Mouse (Mus musculus): ENCODE results near the gene Batf. TPM values are rescaled to one million over a fixed set of nuclear protein-coding genes. Genes with fewer than 3 reads are reported as not detected.
A peak's percentile ranks its signal among the peaks of the same experiment; 100 is the strongest.
"Not testable (repeated sequence)": the region's sequence is repeated elsewhere in the genome, so short reads cannot be mapped to it uniquely, and the experiment has no call there.

Gene Batf
- polyA plus RNA-seq, 1 experiment from 2014 or later = 1.3 TPM

DNA sequence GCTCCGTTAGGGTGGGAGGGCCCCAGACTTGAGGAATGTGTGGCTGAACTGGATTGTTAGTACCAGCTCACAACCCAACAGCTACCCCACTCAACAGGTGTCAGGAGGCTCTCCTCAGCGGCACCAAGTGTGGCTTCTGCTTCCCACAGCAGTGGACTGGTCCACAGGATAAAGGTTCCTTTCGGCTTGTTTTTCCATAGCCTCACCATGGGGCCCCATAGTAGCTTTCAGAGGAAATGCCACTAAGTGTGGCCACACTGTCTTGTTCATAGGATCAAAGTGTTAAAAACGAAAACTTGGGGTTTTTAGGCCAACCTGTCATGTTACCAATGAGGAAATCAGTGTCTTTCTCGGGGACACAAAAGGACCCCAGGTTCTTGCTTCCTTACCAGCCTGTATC is 10.0 kb downstream of the Batf start:
- Histone ChIP-seq H3K9ac (ENCODE audit: low read length) (no peak overlapping the region), H3K9me3 (ENCODE audit: control insufficient read depth, low read length) (no peaks in the 10 kb centered on the region), H3K27me3 (ENCODE audit: control insufficient read depth, insufficient read depth, low read length) (no peaks in the 10 kb centered on the region), H3K4me2 (ENCODE audit: low read depth, low read length, severe bottlenecking) (no peak overlapping the region), H3K4me3 (ENCODE audit: low read depth, low read length) (no peak overlapping the region), H3K36me3 (ENCODE audit: control insufficient read depth, insufficient read depth, low read length) (no peaks in the 10 kb centered on the region), H3K27ac (ENCODE audit: low read depth, low read length) (no peak overlapping the region), H3K4me1 (replicated peaks; ENCODE audit: control insufficient read depth, insufficient read depth, low read length) (no peaks in the 10 kb centered on the region)
- DNase-seq (ENCODE audit: low spot score) (no peak), ATAC-seq (replicated peaks; ENCODE audit: low FRiP score) (no peak)
- 86% methylated on average over 5 of the region's 5 CpGs for WGBS

- H3K4me2 ChIP-seq (ENCODE audit: low read depth, low read length, severe bottlenecking) = peak overlapping the region; percentile 31; the same call in 1 of the 2 replicates
- WGBS = 44% methylated on average over 12 of the region's 37 CpGs
- not testable (repeated sequence) for H3K9ac ChIP-seq (ENCODE audit: low read length); H3K9me3 ChIP-seq (ENCODE audit: control insufficient read depth, low read length); H3K36me3 ChIP-seq (ENCODE audit: control insufficient read depth, insufficient read depth, low read length); H3K4me1 ChIP-seq (replicated peaks; ENCODE audit: control insufficient read depth, insufficient read depth, low read length); H3K4me3 ChIP-seq (ENCODE audit: low read depth, low read length); H3K27ac ChIP-seq (ENCODE audit: low read depth, low read length); DNase-seq (ENCODE audit: low spot score); H3K27me3 ChIP-seq (ENCODE audit: control insufficient read depth, insufficient read depth, low read length)
- ATAC-seq (replicated peaks; ENCODE audit: low FRiP score) = peak; percentile 63; the same call in 1 of the 2 replicates
These were observed 11.7 kb downstream of the Batf start for GRCm38 (mm10) chr12:85698179-85698578.

DNA sequence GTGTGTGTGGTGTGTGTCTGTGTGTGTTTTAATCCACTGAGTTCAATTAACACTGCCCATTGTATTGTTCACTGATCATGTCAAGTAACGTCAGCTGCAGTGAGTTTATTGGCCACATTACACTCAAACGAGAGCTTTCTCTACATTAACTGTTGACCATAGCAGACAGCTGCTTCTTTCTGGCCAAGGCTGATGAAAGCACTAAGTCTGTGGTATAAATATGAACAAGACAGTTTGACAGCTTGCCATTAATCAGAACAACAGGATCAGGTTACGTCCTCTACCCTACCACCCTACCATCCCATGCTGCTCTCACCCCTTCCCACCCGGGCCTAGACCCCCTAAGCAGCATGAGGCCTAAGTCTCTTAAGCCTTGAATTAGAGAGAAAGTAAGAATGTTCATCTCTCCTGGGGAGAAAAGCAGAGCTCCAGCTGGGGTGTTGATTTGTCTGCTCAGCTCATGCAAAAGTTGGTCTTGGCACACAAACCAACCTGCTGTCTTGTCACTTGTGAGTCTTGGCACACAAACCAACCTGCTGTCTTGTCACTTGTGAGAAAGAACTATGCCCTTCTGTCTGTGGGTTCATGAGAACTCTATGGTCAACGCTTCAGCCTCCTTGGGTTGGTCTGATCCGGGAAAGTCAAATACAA is 13.8 kb downstream of the Batf start:
- Histone ChIP-seq H3K4me2 (ENCODE audit: low read depth, low read length, severe bottlenecking) (no peak overlapping the region), H3K4me1 (replicated peaks; ENCODE audit: control insufficient read depth, insufficient read depth, low read length) (peaks cover under 1% of the 10 kb centered on the region; the same call in 1 of the 2 replicates), H3K27ac (ENCODE audit: low read depth, low read length) (no peak overlapping the region), H3K9ac (ENCODE audit: low read length) (no peak overlapping the region), H3K4me3 (ENCODE audit: low read depth, low read length) (no peak overlapping the region), H3K27me3 (ENCODE audit: control insufficient read depth, insufficient read depth, low read length) (peaks cover 4% of the 10 kb centered on the region; the same call in 1 of the 2 replicates), H3K36me3 (ENCODE audit: control insufficient read depth, insufficient read depth, low read length) (no peaks in the 10 kb centered on the region), H3K9me3 (ENCODE audit: control insufficient read depth, low read length) (no peaks in the 10 kb centered on the region)
- ATAC-seq (replicated peaks; ENCODE audit: low FRiP score) (no peak), DNase-seq (ENCODE audit: low spot score) (no peak)
- 80% methylated on average over 6 of the region's 6 CpGs for WGBS

DNA sequence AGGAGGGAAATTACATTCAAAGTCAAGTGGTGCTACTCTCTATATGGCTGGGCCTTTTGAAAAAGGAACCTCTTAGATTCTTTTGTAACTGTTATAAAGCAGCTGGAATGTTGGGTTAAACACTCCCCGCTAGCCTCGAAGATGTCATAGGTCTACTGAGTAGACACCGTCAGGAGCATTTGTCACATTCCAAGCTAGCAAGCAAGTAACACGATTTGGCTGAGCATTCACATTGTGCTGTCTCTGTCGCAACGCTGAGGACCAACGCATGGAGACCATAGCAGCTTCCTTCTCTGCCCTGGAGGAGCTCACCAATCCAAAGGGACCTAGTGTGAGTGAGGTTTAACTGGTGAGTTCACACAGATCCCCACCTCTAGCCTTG is 14.4 kb downstream of the Batf start:
- DNase-seq (ENCODE audit: low spot score) (no peak), ATAC-seq (replicated peaks; ENCODE audit: low FRiP score) (no peak)
- Histone ChIP-seq H3K4me1 (replicated peaks; ENCODE audit: control insufficient read depth, insufficient read depth, low read length) (peaks cover 6% of the 10 kb centered on the region; the same call in 1 of the 2 replicates), H3K9me3 (ENCODE audit: control insufficient read depth, low read length) (no peaks in the 10 kb centered on the region), H3K27ac (ENCODE audit: low read depth, low read length) (no peak overlapping the region), H3K36me3 (ENCODE audit: control insufficient read depth, insufficient read depth, low read length) (no peaks in the 10 kb centered on the region), H3K4me3 (ENCODE audit: low read depth, low read length) (no peak overlapping the region), H3K9ac (ENCODE audit: low read length) (no peak overlapping the region), H3K27me3 (ENCODE audit: control insufficient read depth, insufficient read depth, low read length) (peaks cover 6% of the 10 kb centered on the region), H3K4me2 (ENCODE audit: low read depth, low read length, severe bottlenecking) (no peak overlapping the region)
- 86% methylated on average over 7 of the region's 7 CpGs for whole genome bisulfite sequencing

DNA sequence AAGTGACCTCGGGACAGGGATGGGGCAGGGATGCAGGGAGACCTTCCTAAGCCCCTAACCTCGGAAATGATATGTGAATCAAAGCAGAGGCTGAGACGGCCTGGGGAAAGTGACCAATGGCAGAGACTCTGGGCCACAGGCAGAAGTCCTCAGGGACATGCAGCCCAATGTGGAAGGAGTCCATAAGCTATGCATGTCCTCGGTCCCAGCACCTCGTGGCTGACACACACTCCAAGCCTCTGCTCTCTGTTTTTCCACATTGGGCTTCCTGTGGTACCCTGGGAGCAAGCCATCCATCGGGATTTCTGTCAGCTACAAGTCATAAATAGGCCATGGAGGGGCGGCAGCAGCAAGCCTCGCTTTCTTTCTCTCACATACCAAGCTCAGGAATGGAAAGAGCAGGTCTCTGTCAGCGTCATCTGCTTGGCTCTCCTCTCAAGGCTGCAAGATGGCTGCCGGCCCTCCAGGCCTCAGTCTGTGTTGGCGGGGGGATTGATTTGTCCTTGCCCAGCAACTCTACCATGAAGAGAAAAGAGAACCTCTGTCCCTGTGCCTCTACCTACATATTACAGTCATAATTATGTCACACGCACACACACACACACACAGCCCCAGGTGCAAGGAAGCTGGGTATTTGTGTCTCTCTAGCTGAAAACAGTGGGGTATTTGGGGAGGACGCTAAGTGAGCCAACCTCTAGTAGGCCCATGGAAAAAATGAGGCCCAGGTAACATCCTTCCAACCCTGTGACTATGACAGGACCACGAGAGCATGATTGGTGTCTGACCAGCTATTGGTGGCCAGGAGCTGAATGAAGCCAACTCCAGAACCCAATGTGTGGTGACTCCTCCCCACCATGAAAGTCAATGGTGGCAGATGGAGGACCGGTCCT is 15.9 kb downstream of the Batf start:
- Histone ChIP-seq H3K4me1 (replicated peaks; ENCODE audit: control insufficient read depth, insufficient read depth, low read length) (peaks cover 6% of the 10 kb centered on the region; the same call in 1 of the 2 replicates), H3K27ac (ENCODE audit: low read depth, low read length) (no peak overlapping the region), H3K4me2 (ENCODE audit: low read depth, low read length, severe bottlenecking) (no peak overlapping the region), H3K9ac (ENCODE audit: low read length) (no peak overlapping the region), H3K27me3 (ENCODE audit: control insufficient read depth, insufficient read depth, low read length) (peaks cover 8% of the 10 kb centered on the region), H3K36me3 (ENCODE audit: control insufficient read depth, insufficient read depth, low read length) (no peaks in the 10 kb centered on the region), H3K9me3 (ENCODE audit: control insufficient read depth, low read length) (no peaks in the 10 kb centered on the region), H3K4me3 (ENCODE audit: low read depth, low read length) (no peak overlapping the region)
- DNase-seq (ENCODE audit: low spot score) (no peak), ATAC-seq (replicated peaks; ENCODE audit: low FRiP score) (no peak)
- 82% methylated on average over 15 of the region's 15 CpGs for WGBS

DNA sequence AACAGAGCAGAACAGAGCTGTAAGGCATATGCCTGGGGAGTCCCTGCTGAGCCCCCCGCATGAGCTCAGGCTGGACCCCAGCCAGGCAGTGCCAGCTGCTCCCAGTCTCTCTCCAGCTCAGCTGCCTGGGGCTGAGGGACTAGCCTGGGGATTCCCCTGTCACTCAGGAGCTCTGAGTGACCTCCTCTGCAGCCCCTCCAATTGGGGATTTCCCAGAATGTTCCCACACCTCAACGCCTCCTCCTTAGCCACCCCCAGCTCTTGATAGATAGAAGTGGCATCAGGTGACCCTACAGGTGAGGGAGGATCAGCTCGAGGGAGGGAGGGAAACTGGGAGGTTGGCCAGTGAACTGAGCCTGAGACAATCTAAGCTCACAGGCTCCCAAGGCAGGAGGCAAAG is 17.0 kb downstream of the Batf start:
- ATAC-seq (replicated peaks; ENCODE audit: low FRiP score) = no peak
- Histone ChIP-seq H3K4me2 (ENCODE audit: low read depth, low read length, severe bottlenecking) (no peak overlapping the region), H3K27ac (ENCODE audit: low read depth, low read length) (no peak overlapping the region), H3K27me3 (ENCODE audit: control insufficient read depth, insufficient read depth, low read length) (peaks cover 8% of the 10 kb centered on the region), H3K9me3 (ENCODE audit: control insufficient read depth, low read length) (no peaks in the 10 kb centered on the region), H3K9ac (ENCODE audit: low read length) (no peak overlapping the region), H3K4me3 (ENCODE audit: low read depth, low read length) (no peak overlapping the region), H3K36me3 (ENCODE audit: control insufficient read depth, insufficient read depth, low read length) (no peaks in the 10 kb centered on the region), H3K4me1 (replicated peaks; ENCODE audit: control insufficient read depth, insufficient read depth, low read length) (peaks cover 6% of the 10 kb centered on the region; the same call in 1 of the 2 replicates)
- DNase-seq (ENCODE audit: low spot score) = no peak
- 74% methylated on average over 3 of the region's 3 CpGs for WGBS

- Histone ChIP-seq H3K27ac (ENCODE audit: low read depth, low read length) (no peak overlapping the region), H3K9ac (ENCODE audit: low read length) (no peak overlapping the region), H3K4me3 (ENCODE audit: low read depth, low read length) (no peak overlapping the region), H3K36me3 (ENCODE audit: control insufficient read depth, insufficient read depth, low read length) (no peaks in the 10 kb centered on the region), H3K9me3 (ENCODE audit: control insufficient read depth, low read length) (no peaks in the 10 kb centered on the region), H3K4me1 (replicated peaks; ENCODE audit: control insufficient read depth, insufficient read depth, low read length) (peaks cover 6% of the 10 kb centered on the region; the same call in 1 of the 2 replicates), H3K27me3 (ENCODE audit: control insufficient read depth, insufficient read depth, low read length) (peaks cover 8% of the 10 kb centered on the region), H3K4me2 (ENCODE audit: low read depth, low read length, severe bottlenecking) (no peak overlapping the region)
- ATAC-seq (replicated peaks; ENCODE audit: low FRiP score) (no peak), DNase-seq (ENCODE audit: low spot score) (no peak)
- 61% methylated on average over 7 of the region's 7 CpGs for WGBS
These were observed 18.1 kb downstream of the Batf start for GRCm38 (mm10) chr12:85704566-85704965.

GRCm38 (mm10) chr12:85705002-85705830 is 18.7 kb downstream of the Batf start:
- ATAC-seq (replicated peaks; ENCODE audit: low FRiP score) = no peak
- Histone ChIP-seq H3K9me3 (ENCODE audit: control insufficient read depth, low read length) (no peaks in the 10 kb centered on the region), H3K36me3 (ENCODE audit: control insufficient read depth, insufficient read depth, low read length) (no peaks in the 10 kb centered on the region), H3K9ac (ENCODE audit: low read length) (peak overlapping the region; percentile 58), H3K4me1 (replicated peaks; ENCODE audit: control insufficient read depth, insufficient read depth, low read length) (peaks cover 6% of the 10 kb centered on the region; the same call in 1 of the 2 replicates), H3K4me2 (ENCODE audit: low read depth, low read length, severe bottlenecking) (peak overlapping the region; percentile 51), H3K27me3 (ENCODE audit: control insufficient read depth, insufficient read depth, low read length) (peaks cover 8% of the 10 kb centered on the region), H3K27ac (ENCODE audit: low read depth, low read length) (no peak overlapping the region), H3K4me3 (ENCODE audit: low read depth, low read length) (peak overlapping the region; percentile 20)
- peak; percentile 73 for DNase-seq (ENCODE audit: low spot score)
- 12% methylated on average over 20 of the region's 20 CpGs for WGBS
